Mouse (Mus musculus) embryo, embryonic 10.5 days (tissue): ENCODE results near the gene Rhoq.

Experiments used
- DNase-seq: peaks from one replicate; pipeline ENCODE4 v3.0.0-alpha.2; 2015; ENCODE audit warnings: low spot score

The Rhoq gene

GRCm38 (mm10) chr17:86963586-86963902 is 662 bp downstream of the Rhoq start:
- peak; percentile 66 for DNase-seq

- DNase-seq, result peak; percentile 41
Observed at GRCm38 (mm10) chr17:86964041-86964440, 1.2 kb downstream of the Rhoq start.

GRCm38 (mm10) chr17:86964502-86964901 is 1.6 kb downstream of the Rhoq start:
- DNase-seq, result peak; percentile 92

GRCm38 (mm10) chr17:86965121-86965520 is 2.2 kb downstream of the Rhoq start:
- DNase-seq, result no peak

GRCm38 (mm10) chr17:86966040-86966439 is 3.2 kb downstream of the Rhoq start:
- no peak for DNase-seq

GRCm38 (mm10) chr17:86967048-86967447 is 4.2 kb downstream of the Rhoq start:
- no peak for DNase-seq

GRCm38 (mm10) chr17:86967536-86968525 is 4.9 kb downstream of the Rhoq start:
- DNase-seq, result no peak

- DNase-seq, result no peak
Observed at GRCm38 (mm10) chr17:86968581-86968980, 5.7 kb downstream of the Rhoq start.

- no peak for DNase-seq
Observed at GRCm38 (mm10) chr17:86969582-86969981, 6.7 kb downstream of the Rhoq start.

GRCm38 (mm10) chr17:86970026-86970750 is 7.3 kb downstream of the Rhoq start:
- no peak for DNase-seq

- DNase-seq, result no peak
Observed at GRCm38 (mm10) chr17:86971036-86971435, 8.2 kb downstream of the Rhoq start.

- no peak for DNase-seq
Observed at GRCm38 (mm10) chr17:86971860-86972259, 9.0 kb downstream of the Rhoq start.

GRCm38 (mm10) chr17:86973097-86973496 is 10.2 kb downstream of the Rhoq start:
- no peak for DNase-seq

- DNase-seq, result no peak
Observed at GRCm38 (mm10) chr17:86976387-86976786, 13.5 kb downstream of the Rhoq start.

GRCm38 (mm10) chr17:86978496-86978895 is 15.6 kb downstream of the Rhoq start:
- no peak for DNase-seq

GRCm38 (mm10) chr17:86981205-86981604 is 18.3 kb downstream of the Rhoq start:
- DNase-seq, result no peak

GRCm38 (mm10) chr17:86981701-86982100 is 18.8 kb downstream of the Rhoq start:
- no peak for DNase-seq

GRCm38 (mm10) chr17:86982497-86982896 is 19.6 kb downstream of the Rhoq start:
- no peak for DNase-seq

- DNase-seq, result peak; percentile 51
Observed at GRCm38 (mm10) chr17:86986449-86987138, 23.7 kb downstream of the Rhoq start.

- DNase-seq, result no peak
Observed at GRCm38 (mm10) chr17:86988161-86988560, 25.3 kb downstream of the Rhoq start.

GRCm38 (mm10) chr17:86988601-86989184 is 25.8 kb downstream of the Rhoq start:
- DNase-seq, result peak; percentile 2

- DNase-seq, result no peak
Observed at GRCm38 (mm10) chr17:86991306-86991705, 28.4 kb downstream of the Rhoq start.
